Mouse (Mus musculus): ENCODE data around the gene Polr1a. TPM values are rescaled to one million over a fixed set of nuclear protein-coding genes. Genes with fewer than 3 reads are reported as not detected.

Polr1a gene
- polyA plus RNA-seq (2014; fragmentation: Illumina TruSeq; extraction: RNeasy Lipid Tissue Mini Kit (QIAGEN cat#74804); ENCODE audit: low read depth, low replicate concordance): 2.4 TPM

DNA sequence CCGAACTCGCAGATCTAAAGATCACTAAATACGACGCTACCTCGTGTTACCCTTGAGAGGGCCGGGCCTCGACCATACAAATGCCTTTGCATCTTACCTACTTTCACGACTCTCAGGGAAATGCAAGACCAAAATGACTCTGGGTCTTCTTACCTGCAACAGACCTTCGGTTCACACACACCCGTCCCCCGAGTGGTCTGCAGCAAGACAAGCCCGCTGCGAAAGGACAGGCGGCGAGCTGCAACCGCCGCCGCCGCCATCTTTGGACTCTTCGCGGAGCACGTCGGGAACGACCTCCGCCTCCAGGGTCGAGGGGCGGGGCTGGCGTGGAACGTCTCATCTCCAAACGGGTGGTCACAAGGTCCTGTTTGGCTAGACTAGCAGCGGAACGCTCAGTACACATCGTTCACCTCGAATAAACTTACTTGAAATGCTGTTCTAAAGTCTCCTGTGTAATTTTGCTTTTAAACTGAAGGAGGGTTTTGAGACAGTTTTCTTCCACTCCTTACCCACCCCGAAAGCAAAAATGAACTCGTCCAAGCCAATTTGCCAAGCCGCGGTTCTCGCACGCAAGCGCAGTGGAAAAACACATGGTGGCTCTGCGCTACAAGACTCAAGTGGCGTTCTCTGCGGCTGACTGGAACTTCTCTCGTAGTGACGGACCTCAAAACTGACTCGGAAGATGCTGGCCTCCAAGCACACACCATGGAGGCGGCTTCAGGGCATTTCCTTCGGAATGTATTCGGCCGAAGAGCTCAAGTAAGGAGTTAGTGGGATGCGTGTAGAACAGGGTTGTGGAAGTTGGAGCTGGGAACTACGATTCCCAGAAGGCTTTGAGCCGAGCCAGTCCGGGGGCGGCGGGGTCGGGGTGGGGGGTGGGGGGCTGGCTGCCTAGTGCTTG is at the start of gene Polr1a, which contains the start of gene Ptcd3:
Gene Polr1a (plus strand): TSS at position 573 of the 901 bp plus-strand sequence.
Gene Ptcd3 (minus strand): TSS at position 270 of the 901 bp plus-strand sequence.

Other genes with a start within 250 kb of the Polr1a start
- 0.58 TPM for gene Reep1, start 201.5 kb upstream of the Polr1a start, polyA plus RNA-seq (2014; fragmentation: Illumina TruSeq; extraction: RNeasy Lipid Tissue Mini Kit (QIAGEN cat#74804); ENCODE audit: low read depth, low replicate concordance)
- gene Mrpl35, start 82.1 kb upstream of the Polr1a start, polyA plus RNA-seq (2014; fragmentation: Illumina TruSeq; extraction: RNeasy Lipid Tissue Mini Kit (QIAGEN cat#74804); ENCODE audit: low read depth, low replicate concordance): 34.9 TPM
- gene Immt, start 77.7 kb upstream of the Polr1a start, polyA plus RNA-seq (2014; fragmentation: Illumina TruSeq; extraction: RNeasy Lipid Tissue Mini Kit (QIAGEN cat#74804); ENCODE audit: low read depth, low replicate concordance): 131 TPM
- gene Ptcd3, start 303 bp upstream of the Polr1a start, polyA plus RNA-seq (2014; fragmentation: Illumina TruSeq; extraction: RNeasy Lipid Tissue Mini Kit (QIAGEN cat#74804); ENCODE audit: low read depth, low replicate concordance): 108 TPM
- gene St3gal5, start 188.5 kb downstream of the Polr1a start, polyA plus RNA-seq (2014; fragmentation: Illumina TruSeq; extraction: RNeasy Lipid Tissue Mini Kit (QIAGEN cat#74804); ENCODE audit: low read depth, low replicate concordance): 73.4 TPM